Mouse (Mus musculus) midbrain, embryonic 13.5 days (tissue): ENCODE results near the gene Dok5. TPM values are rescaled to one million over a fixed set of nuclear protein-coding genes. Genes with fewer than 3 reads are reported as not detected.
A peak's percentile ranks its signal among the peaks of the same experiment; 100 is the strongest.

Experiments
- ATAC-seq: fragments of 200-750 bp; cut with Nextera tagmentation; 2 replicates; pipeline ENCODE4 v1.8.0; 2017; ENCODE audit warnings: mild to moderate bottlenecking, moderate TSS enrichment, moderate library complexity
- H3K27ac ChIP-seq: fragments of 300-500 bp; sonication (generic); 2 replicates; pipeline ENCODE4 v1.5.1; 2015; ENCODE audit warnings: inconsistent platforms, mild to moderate bottlenecking, moderate library complexity
- H3K27me3 ChIP-seq: fragments of 300-500 bp; sonication (generic); 2 replicates; pipeline ENCODE4 v1.6.1; 2015; ENCODE audit warnings: mild to moderate bottlenecking, inconsistent platforms
- H3K36me3 ChIP-seq: fragments of 300-500 bp; sonication (generic); 2 replicates; pipeline ENCODE4 v1.6.1; 2015; ENCODE audit warnings: mild to moderate bottlenecking, inconsistent platforms
- H3K4me1 ChIP-seq: fragments of 300-500 bp; sonication (generic); replicated peaks from 2 replicates; pipeline ENCODE4 v1.6.1; 2015; ENCODE audit warnings: inconsistent platforms
- H3K4me2 ChIP-seq: fragments of 300-500 bp; sonication (generic); replicated peaks from 2 replicates; pipeline ENCODE4 v1.6.1; 2015; ENCODE audit warnings: moderate library complexity, mild to moderate bottlenecking, inconsistent platforms
- H3K4me3 ChIP-seq: fragments of 300-500 bp; sonication (generic); replicated peaks from 2 replicates; pipeline ENCODE4 v1.5.1; 2015; ENCODE audit warnings: mild to moderate bottlenecking, inconsistent platforms
- H3K9ac ChIP-seq: fragments of 300-500 bp; sonication (generic); replicated peaks from 2 replicates; pipeline ENCODE4 v1.6.1; 2015; ENCODE audit warnings: mild to moderate bottlenecking, inconsistent platforms
- H3K9me3 ChIP-seq: fragments of 300-500 bp; sonication (generic); 2 replicates; pipeline ENCODE4 v1.6.1; 2016; ENCODE audit warnings: mild to moderate bottlenecking, inconsistent platforms
- WGBS: fragments of 180-500 bp; shearing (Covaris S2); methylation state at CpG from one replicate; pipeline ENCODE4 v1.1.7; 2015; 5-methylcytosine and 5-hydroxymethylcytosine counted together
- polyA plus RNA-seq: library from polyadenylated mRNA; unstranded; fragments of >200 nt; fragmentation: Nextera tagmentation; extraction: Ambion mirVana; gene quantifications from 2 replicates; pipeline ENCODE4 v1.2.1, GENCODE M21; 2015

The Dok5 gene
- polyA plus RNA-seq, 1 experiment from 2014 or later: 41.1 TPM

DNA sequence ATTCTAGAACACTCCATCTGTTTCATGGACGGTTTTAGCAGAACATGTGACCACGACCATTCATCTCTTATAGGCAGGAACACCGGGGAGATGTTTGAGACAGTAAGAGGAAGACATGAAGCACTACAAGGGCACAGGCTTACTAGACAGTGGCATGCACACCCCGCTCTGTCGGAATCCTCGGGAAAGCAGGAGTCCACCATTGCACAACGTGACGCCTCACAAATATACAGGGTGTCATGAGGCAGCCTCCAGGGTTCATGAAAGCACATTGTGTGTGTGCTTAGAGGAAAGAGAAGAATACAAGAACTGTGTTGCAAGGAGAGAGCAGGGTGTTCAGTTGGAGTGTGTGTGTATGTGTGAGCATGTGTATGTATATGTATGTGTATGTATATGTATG is 184.0 kb downstream of the Dok5 start:
- H3K27me3 ChIP-seq: no peaks in the 10 kb centered on the region
- H3K9ac ChIP-seq: no peak overlapping the region
- no peaks in the 10 kb centered on the region for H3K36me3 ChIP-seq
- H3K4me1 ChIP-seq: peaks cover 7% of the 10 kb centered on the region; the same call in 1 of the 2 replicates
- ATAC-seq: no peak
- no peak overlapping the region for H3K4me3 ChIP-seq
- no peaks in the 10 kb centered on the region for H3K9me3 ChIP-seq
- 94% methylated on average over 8 of the region's 8 CpGs for WGBS
- H3K27ac ChIP-seq: no peak overlapping the region
- no peak overlapping the region for H3K4me2 ChIP-seq

DNA sequence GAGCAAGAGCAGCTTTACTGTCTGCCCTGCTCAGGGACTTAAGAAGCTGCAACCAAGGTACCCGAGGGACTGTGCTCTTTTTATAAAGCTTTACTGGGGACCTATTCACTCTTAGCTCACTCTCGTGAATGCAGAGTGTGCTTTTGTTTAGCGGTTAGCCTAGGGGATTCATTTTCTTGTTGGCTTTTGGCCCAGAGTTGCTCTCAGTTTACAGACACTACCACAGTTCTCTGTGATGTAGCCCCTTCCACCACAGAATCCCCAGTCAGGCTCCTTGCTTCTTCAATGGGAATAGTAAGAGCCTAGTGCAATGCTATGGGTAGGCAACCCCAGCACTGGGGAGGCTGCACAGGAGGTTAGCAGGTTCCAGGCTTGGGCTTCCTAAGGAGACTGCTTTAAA is 190.7 kb downstream of the Dok5 start:
- Histone ChIP-seq H3K4me3 (no peak overlapping the region), H3K27ac (0 out of 2 replicates have a peak overlapping the region, but pooled peaks have one; percentile 26), H3K4me1 (peaks cover 7% of the 10 kb centered on the region), H3K4me2 (no peak overlapping the region), H3K9ac (no peak overlapping the region), H3K36me3 (no peaks in the 10 kb centered on the region), H3K27me3 (no peaks in the 10 kb centered on the region), H3K9me3 (no peaks in the 10 kb centered on the region)
- WGBS: 23% methylated on average over 3 of the region's 3 CpGs
- ATAC-seq: peak; percentile 65

DNA sequence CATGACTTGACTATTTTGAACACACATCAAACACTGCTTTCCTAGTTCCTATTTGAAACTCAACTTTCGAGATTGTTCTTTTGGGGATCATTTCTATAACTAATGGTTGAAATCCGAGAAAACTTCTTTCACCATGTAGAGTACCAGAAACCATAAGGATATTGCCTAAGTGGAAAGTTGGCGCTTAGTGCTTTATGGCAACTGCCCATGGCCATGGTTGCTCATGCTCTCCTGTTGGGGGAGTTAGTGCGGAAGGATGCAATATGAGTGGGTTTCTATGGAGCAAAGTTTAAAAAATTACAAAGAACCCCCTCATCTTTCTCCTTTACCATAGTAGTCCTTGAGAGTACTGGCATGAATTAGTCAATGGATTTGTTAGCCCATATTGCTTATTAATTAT is 192.5 kb downstream of the Dok5 start:
- no peak overlapping the region for H3K4me2 ChIP-seq
- peaks cover 7% of the 10 kb centered on the region for H3K4me1 ChIP-seq
- H3K27me3 ChIP-seq: no peaks in the 10 kb centered on the region
- no peak overlapping the region for H3K4me3 ChIP-seq
- no peaks in the 10 kb centered on the region for H3K9me3 ChIP-seq
- 93% methylated on average over 4 of the region's 4 CpGs for WGBS
- no peak overlapping the region for H3K9ac ChIP-seq
- no peak for ATAC-seq
- no peak overlapping the region for H3K27ac ChIP-seq
- no peaks in the 10 kb centered on the region for H3K36me3 ChIP-seq

GRCm38 (mm10) chr2:170926237-170926636 is 194.6 kb downstream of the Dok5 start:
- Histone ChIP-seq H3K9ac (no peak overlapping the region), H3K27me3 (no peaks in the 10 kb centered on the region), H3K36me3 (no peaks in the 10 kb centered on the region), H3K27ac (no peak overlapping the region), H3K4me2 (no peak overlapping the region), H3K4me3 (no peak overlapping the region), H3K9me3 (no peaks in the 10 kb centered on the region), H3K4me1 (peaks cover 7% of the 10 kb centered on the region)
- 76% methylated on average over 9 of the region's 9 CpGs for WGBS
- no peak for ATAC-seq

Other genes with a start within 250 kb of the Dok5 start
- gene Pfdn4, start 235.4 kb upstream of the Dok5 start, polyA plus RNA-seq: 127 and 147 TPM in 2 replicates
- gene Cyp24a1, start 234.7 kb upstream of the Dok5 start, polyA plus RNA-seq: 0.10 and 0.17 TPM in 2 replicates
- not detected in 2 replicates for gene 4930470P17Rik, start 129.8 kb upstream of the Dok5 start, polyA plus RNA-seq